Mouse (Mus musculus) right cerebral cortex, postnatal 10 days (tissue): Measurements from ENCODE around the gene Idh3g.

ENCODE experiments used
- DNase-seq, 2 experiments: peaks; one replicate each; pipeline ENCODE4 v3.0.0; 2021; ENCODE audit warnings: low spot score in 2 of 2

The Idh3g gene

GRCm38 (mm10) chrX:73786364-73787224 is at the start of gene Idh3g, which contains the start of gene Ssr4:
TSS of gene Idh3g (minus strand) at chrX:73786897.
TSS of gene Ssr4 (plus strand) at chrX:73787028.
- peak; percentile 95 to 96 for DNase-seq

DNA sequence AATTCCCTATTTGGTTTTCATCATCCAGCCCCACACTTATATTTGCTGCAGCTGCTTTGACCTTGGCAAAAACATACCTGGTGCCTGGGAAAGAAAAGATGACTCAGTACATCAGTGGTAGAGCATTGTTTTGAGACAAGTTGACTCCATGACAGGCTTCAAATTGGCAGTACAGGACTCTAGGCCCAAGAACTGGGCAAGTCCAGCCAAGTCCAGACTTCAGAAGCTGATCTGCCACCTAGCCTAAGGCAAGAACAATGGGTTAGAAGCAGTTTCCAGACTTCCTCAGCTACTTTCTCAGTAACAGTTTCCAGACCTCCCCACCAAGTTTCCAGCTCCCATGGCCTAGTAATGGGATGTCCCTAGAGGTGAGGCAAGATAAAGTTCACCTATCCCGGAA is 49.0 kb upstream of the Idh3g start:
- DNase-seq: no peak

GRCm38 (mm10) chrX:73824185-73825151 is 37.8 kb upstream of the Idh3g start, which contains the start of gene Pdzd4:
TSS of gene Pdzd4 (minus strand) at chrX:73824969.
- DNase-seq: peak; percentile 80 to 85

DNA sequence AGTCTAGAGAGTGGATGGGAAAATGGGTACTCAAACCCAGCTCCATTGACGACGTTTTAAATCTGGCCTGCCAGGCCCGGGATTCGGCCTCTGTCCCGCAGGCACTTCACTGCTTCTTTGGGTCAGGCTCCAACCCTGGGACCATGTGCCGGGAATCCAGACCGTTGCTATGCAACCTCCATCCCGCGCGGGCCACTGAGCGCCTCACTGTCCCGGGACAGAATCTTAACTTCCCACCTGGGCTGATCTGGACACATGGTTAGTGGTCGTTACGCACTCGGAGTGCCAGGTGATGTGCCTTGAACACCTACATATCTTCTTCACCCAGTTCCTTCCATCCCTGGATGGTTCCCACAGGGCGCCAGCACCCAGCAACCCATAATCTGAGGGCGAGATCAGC is 37.0 kb upstream of the Idh3g start:
- peak; percentile 27 to 29 for DNase-seq

GRCm38 (mm10) chrX:73816596-73817314 is 30.1 kb upstream of the Idh3g start:
- DNase-seq: no peak

DNA sequence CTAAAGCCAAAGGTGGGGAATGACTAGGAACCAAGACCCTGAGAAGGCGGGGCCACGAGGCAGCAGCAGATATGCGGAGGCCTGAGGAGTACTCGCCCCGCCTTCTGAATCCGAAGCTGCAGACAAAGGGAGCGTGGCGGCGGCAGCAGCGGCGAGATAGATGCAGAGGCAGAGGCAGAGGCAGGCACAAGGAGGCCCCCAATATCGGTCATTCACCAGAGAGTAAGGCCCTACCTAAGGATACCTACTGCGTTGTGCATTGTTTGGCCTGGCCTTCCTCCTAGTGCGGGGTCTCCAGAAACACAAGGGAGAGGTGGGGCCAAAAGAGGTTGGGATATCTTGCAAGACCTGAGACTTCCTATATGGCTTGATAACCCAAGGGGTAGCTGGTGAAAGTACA is 28.4 kb upstream of the Idh3g start:
- peak in 1 of 2 experiments; percentile 30 for DNase-seq

DNA sequence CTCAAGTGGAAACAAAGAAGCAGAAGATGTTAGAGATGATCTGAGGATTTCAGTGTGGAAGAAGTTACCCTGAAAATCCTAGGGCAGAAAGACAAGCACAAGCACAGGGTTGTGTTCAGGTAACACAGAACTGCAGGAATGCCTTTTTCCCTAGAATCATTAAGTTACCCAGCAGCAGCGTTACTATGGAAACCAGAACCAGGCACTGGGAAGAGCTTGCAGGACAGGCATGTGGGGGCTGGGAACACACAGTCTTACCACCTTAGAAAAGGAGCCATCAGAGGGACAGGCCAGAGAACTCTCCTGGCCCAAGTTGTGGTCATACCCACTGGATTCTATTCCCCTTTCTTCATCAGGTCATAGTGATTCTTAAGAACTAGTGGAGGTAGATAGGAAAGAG is 19.1 kb upstream of the Idh3g start:
- DNase-seq: no peak

DNA sequence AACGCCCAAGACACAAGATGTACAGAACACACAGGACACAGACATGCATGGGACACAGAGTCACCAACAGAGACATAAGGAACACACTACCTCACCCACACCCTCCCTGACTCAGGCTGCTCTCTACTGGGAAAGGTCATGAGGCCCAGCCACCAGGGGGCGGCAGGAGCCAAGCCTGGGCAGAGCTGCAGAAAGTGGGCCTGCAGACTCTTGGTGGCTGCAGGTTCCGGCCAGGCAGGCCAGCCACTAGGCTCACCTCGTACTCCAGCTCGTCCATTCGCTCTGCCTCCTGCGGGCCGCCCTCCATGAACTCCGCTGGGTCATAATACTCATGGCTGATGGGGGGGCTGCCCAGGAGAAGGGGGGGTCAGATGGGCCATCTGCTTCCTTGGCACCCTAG is 11.8 kb upstream of the Idh3g start:
- DNase-seq: peak; percentile 48 to 67

GRCm38 (mm10) chrX:73797511-73797910 is 10.8 kb upstream of the Idh3g start:
- no peak for DNase-seq

DNA sequence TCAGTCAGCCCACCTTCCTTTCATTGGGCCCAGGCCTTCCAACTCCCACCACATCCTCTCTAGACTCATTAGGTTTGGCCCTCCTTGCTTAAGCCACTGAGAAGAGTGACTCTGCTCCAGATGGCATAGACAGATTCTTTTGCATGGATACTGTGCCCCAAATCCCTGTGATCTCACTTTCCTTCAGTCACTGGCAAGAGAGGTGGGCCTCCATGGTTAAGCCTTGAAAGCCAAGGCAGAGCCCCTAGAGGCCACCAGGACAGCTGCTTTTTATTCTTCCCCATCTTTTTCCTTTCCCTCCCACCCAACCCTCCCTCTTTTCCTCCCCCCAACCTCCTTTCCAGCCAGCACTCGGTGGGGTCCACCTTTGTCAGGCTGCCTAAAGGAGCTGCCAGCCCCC is 6.8 kb upstream of the Idh3g start:
- DNase-seq: no peak

GRCm38 (mm10) chrX:73793039-73793438 is 6.3 kb upstream of the Idh3g start:
- no peak for DNase-seq

DNA sequence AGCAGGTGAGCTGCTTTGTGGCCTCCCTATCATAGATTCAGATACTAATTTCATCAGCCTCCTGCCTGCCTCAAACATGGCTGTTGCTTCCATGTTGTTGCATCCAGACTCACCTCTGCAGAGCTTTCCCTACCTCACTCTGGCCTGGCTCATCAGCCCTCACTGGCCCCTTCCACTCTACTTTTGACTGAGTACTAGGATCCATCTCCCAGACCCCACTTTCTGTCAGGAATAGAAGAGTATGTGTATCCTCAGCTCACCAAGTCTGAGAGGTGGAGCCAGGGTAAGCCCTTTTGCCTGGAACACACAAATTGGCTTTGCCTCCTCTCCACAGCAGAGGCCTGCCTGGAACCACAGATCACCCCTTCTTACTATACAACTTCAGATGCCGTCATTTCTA is 1.8 kb upstream of the Idh3g start:
- DNase-seq: no peak

- DNase-seq: no peak
Observed at GRCm38 (mm10) chrX:73787225-73787558, 495 bp upstream of the Idh3g start.

DNA sequence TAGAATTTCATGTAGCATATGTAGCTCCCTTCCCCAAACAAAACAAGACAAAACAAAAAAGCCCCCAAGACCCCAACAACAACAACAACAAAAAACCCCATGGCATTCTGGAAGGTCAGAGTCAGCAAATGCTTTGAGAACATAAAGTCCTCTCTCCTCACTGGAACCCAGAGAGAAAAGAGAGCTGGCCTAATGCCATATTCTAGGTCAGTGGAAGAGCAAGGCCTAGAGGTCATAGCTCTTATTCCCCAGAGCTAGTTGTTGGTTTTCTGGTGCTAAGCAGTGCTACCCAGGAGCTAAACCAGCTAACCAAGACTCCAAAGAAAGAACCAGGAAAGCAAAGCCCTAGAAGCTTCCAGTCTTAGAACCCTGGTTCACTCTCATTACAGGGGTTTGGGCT is 1.0 kb downstream of the Idh3g start:
- no peak for DNase-seq

DNA sequence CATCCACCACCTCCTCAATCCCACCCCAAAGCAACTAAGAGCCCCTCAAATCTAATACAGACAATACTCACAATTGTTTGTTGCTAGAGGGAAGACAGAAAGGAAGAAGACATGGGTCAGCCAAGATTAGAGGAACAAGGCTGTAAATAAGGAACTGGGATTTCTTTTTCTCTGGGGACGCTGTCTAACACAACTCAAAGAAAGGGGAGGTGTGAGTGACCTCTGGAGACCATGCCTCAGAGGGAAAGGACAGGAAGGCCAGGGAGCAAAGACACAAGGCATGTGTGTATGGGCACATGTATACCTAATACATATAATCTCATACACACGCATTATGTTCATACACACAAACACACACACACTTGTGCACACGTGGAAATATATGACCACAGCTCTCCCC is 4.5 kb downstream of the Idh3g start:
- DNase-seq: no peak

- DNase-seq: no peak
Observed at GRCm38 (mm10) chrX:73774802-73775483, 11.8 kb downstream of the Idh3g start.

- no peak for DNase-seq
Observed at GRCm38 (mm10) chrX:73774168-73774760, 12.4 kb downstream of the Idh3g start, which contains the start of gene Srpk3. TSS of gene Srpk3 (plus strand) at chrX:73774405.

DNA sequence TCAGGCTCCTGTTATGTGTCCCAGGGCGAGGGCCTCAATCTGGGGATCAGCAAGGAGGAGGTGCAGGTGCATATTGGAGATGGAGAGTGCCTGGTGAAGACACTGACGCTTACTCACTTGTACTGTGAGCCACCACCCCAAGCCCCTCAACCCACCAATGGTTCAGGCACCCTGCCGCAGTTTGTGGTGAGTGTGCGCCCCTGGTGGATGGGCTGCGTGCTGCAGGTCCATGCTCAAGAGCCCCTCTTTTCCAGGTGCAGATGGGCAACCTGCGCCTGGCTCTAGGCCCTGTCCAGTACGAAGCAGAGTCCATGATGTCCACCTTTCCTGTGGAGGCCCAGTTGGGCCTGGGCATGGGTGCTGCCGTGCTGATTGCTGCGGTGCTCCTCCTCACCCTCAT is 19.4 kb downstream of the Idh3g start:
- no peak for DNase-seq

GRCm38 (mm10) chrX:73765311-73765710 is 21.4 kb downstream of the Idh3g start:
- DNase-seq: peak in 1 of 2 experiments; percentile 48

GRCm38 (mm10) chrX:73758611-73759290 is 27.9 kb downstream of the Idh3g start:
- peak in 1 of 2 experiments; percentile 37 for DNase-seq
